Mouse (Mus musculus): Measurements from ENCODE around the gene 5730522E02Rik. TPM values are rescaled to one million over a fixed set of nuclear protein-coding genes. Genes with fewer than 3 reads are reported as not detected.
A peak's percentile ranks its signal among the peaks of the same experiment; 100 is the strongest.

5730522E02Rik gene
- polyA plus RNA-seq, 1 experiment from 2014 or later, result 0.66 TPM

GRCm38 (mm10) chr11:25862686-25863085, 347.9 kb downstream of the 5730522E02Rik start:
- no peaks in the 10 kb centered on the region for H3K4me1 ChIP-seq (ENCODE audit: control insufficient read depth, insufficient read depth, low read length)
- no peak overlapping the region for H3K27ac ChIP-seq (ENCODE audit: low read length)
- WGBS, result 6% methylated on average over 9 of the region's 9 CpGs
- no peaks in the 10 kb centered on the region for H3K9me3 ChIP-seq (ENCODE audit: control insufficient read depth, low read length)
- H3K4me2 ChIP-seq (ENCODE audit: low read depth, low read length), result no peak overlapping the region
- no peaks in the 10 kb centered on the region for H3K36me3 ChIP-seq (ENCODE audit: control insufficient read depth, insufficient read depth, low read length)
- peak; percentile 75 for ATAC-seq
- no peak overlapping the region for H3K4me3 ChIP-seq (ENCODE audit: low read length)
- H3K27me3 ChIP-seq (replicated peaks; ENCODE audit: control insufficient read depth, insufficient read depth, low read length), result no peaks in the 10 kb centered on the region
- H3K9ac ChIP-seq (ENCODE audit: low read depth, low read length), result no peak overlapping the region

- Histone ChIP-seq H3K9ac (ENCODE audit: low read depth, low read length) (no peak overlapping the region), H3K9me3 (ENCODE audit: control insufficient read depth, low read length) (no peaks in the 10 kb centered on the region), H3K27ac (ENCODE audit: low read length) (no peak overlapping the region), H3K27me3 (replicated peaks; ENCODE audit: control insufficient read depth, insufficient read depth, low read length) (no peaks in the 10 kb centered on the region), H3K4me2 (ENCODE audit: low read depth, low read length) (no peak overlapping the region), H3K4me3 (ENCODE audit: low read length) (no peak overlapping the region), H3K36me3 (ENCODE audit: control insufficient read depth, insufficient read depth, low read length) (no peaks in the 10 kb centered on the region), H3K4me1 (ENCODE audit: control insufficient read depth, insufficient read depth, low read length) (0 out of 2 replicates have a peak, but pooled peaks cover 2% of the 10 kb centered on the region)
- ATAC-seq, result no peak
- 52% methylated on average over 16 of the region's 16 CpGs for WGBS
Measured at GRCm38 (mm10) chr11:25856629-25857568, 353.7 kb downstream of the 5730522E02Rik start.

GRCm38 (mm10) chr11:25855794-25856193, 354.8 kb downstream of the 5730522E02Rik start:
- H3K27me3 ChIP-seq (replicated peaks; ENCODE audit: control insufficient read depth, insufficient read depth, low read length), result no peaks in the 10 kb centered on the region
- 40% methylated on average over 9 of the region's 9 CpGs for WGBS
- H3K4me2 ChIP-seq (ENCODE audit: low read depth, low read length), result peak overlapping the region; percentile 38
- 0 out of 2 replicates have a peak overlapping the region, but pooled peaks have one; percentile 3 for H3K4me3 ChIP-seq (ENCODE audit: low read length)
- no peaks in the 10 kb centered on the region for H3K9me3 ChIP-seq (ENCODE audit: control insufficient read depth, low read length)
- peak overlapping the region; percentile 37; the same call in 1 of the 2 replicates for H3K9ac ChIP-seq (ENCODE audit: low read depth, low read length)
- H3K4me1 ChIP-seq (ENCODE audit: control insufficient read depth, insufficient read depth, low read length), result 0 out of 2 replicates have a peak, but pooled peaks cover 2% of the 10 kb centered on the region
- no peak overlapping the region for H3K27ac ChIP-seq (ENCODE audit: low read length)
- no peaks in the 10 kb centered on the region for H3K36me3 ChIP-seq (ENCODE audit: control insufficient read depth, insufficient read depth, low read length)
- ATAC-seq, result no peak

- Histone ChIP-seq H3K9me3 (ENCODE audit: control insufficient read depth, low read length) (no peaks in the 10 kb centered on the region), H3K4me3 (ENCODE audit: low read length) (no peak overlapping the region), H3K4me2 (ENCODE audit: low read depth, low read length) (no peak overlapping the region), H3K27ac (ENCODE audit: low read length) (no peak overlapping the region), H3K36me3 (ENCODE audit: control insufficient read depth, insufficient read depth, low read length) (no peaks in the 10 kb centered on the region), H3K27me3 (replicated peaks; ENCODE audit: control insufficient read depth, insufficient read depth, low read length) (no peaks in the 10 kb centered on the region), H3K9ac (ENCODE audit: low read depth, low read length) (no peak overlapping the region), H3K4me1 (ENCODE audit: control insufficient read depth, insufficient read depth, low read length) (0 out of 2 replicates have a peak, but pooled peaks cover 2% of the 10 kb centered on the region)
- no peak for ATAC-seq
- WGBS, result 79% methylated on average over 10 of the region's 10 CpGs
Measured at GRCm38 (mm10) chr11:25854216-25854615, 356.3 kb downstream of the 5730522E02Rik start.

- H3K9ac ChIP-seq (ENCODE audit: low read depth, low read length), result no peak overlapping the region
- no peak for ATAC-seq
- no peak overlapping the region for H3K4me2 ChIP-seq (ENCODE audit: low read depth, low read length)
- no peak overlapping the region for H3K4me3 ChIP-seq (ENCODE audit: low read length)
- H3K36me3 ChIP-seq (ENCODE audit: control insufficient read depth, insufficient read depth, low read length), result no peaks in the 10 kb centered on the region
- no peaks in the 10 kb centered on the region for H3K27me3 ChIP-seq (replicated peaks; ENCODE audit: control insufficient read depth, insufficient read depth, low read length)
- H3K4me1 ChIP-seq (ENCODE audit: control insufficient read depth, insufficient read depth, low read length), result 0 out of 2 replicates have a peak, but pooled peaks cover 2% of the 10 kb centered on the region
- 60% methylated on average over 5 of the region's 5 CpGs for WGBS
- H3K27ac ChIP-seq (ENCODE audit: low read length), result no peak overlapping the region
- H3K9me3 ChIP-seq (ENCODE audit: control insufficient read depth, low read length), result no peaks in the 10 kb centered on the region
Measured at GRCm38 (mm10) chr11:25853032-25853431, 357.5 kb downstream of the 5730522E02Rik start.

- no peak overlapping the region for H3K9ac ChIP-seq (ENCODE audit: low read depth, low read length)
- H3K27me3 ChIP-seq (replicated peaks; ENCODE audit: control insufficient read depth, insufficient read depth, low read length), result no peaks in the 10 kb centered on the region
- no peaks in the 10 kb centered on the region for H3K9me3 ChIP-seq (ENCODE audit: control insufficient read depth, low read length)
- no peak overlapping the region for H3K27ac ChIP-seq (ENCODE audit: low read length)
- no peak overlapping the region for H3K4me2 ChIP-seq (ENCODE audit: low read depth, low read length)
- H3K36me3 ChIP-seq (ENCODE audit: control insufficient read depth, insufficient read depth, low read length), result no peaks in the 10 kb centered on the region
- no peak for ATAC-seq
- no peak overlapping the region for H3K4me3 ChIP-seq (ENCODE audit: low read length)
- 65% methylated on average over 14 of the region's 14 CpGs for WGBS
- H3K4me1 ChIP-seq (ENCODE audit: control insufficient read depth, insufficient read depth, low read length), result no peaks in the 10 kb centered on the region
Measured at GRCm38 (mm10) chr11:25848824-25849644, 361.5 kb downstream of the 5730522E02Rik start.

GRCm38 (mm10) chr11:25838451-25838850, 372.1 kb downstream of the 5730522E02Rik start:
- Histone ChIP-seq H3K4me1 (ENCODE audit: control insufficient read depth, insufficient read depth, low read length) (no peaks in the 10 kb centered on the region), H3K4me2 (ENCODE audit: low read depth, low read length) (no peak overlapping the region), H3K9me3 (ENCODE audit: control insufficient read depth, low read length) (no peaks in the 10 kb centered on the region), H3K4me3 (ENCODE audit: low read length) (no peak overlapping the region), H3K9ac (ENCODE audit: low read depth, low read length) (no peak overlapping the region), H3K27ac (ENCODE audit: low read length) (no peak overlapping the region), H3K27me3 (replicated peaks; ENCODE audit: control insufficient read depth, insufficient read depth, low read length) (no peaks in the 10 kb centered on the region), H3K36me3 (ENCODE audit: control insufficient read depth, insufficient read depth, low read length) (no peaks in the 10 kb centered on the region)
- 66% methylated on average over 1 of the region's 1 CpGs for WGBS
- no peak for ATAC-seq

- ATAC-seq, result no peak
- Histone ChIP-seq H3K27ac (ENCODE audit: low read length) (no peak overlapping the region), H3K4me2 (ENCODE audit: low read depth, low read length) (no peak overlapping the region), H3K9ac (ENCODE audit: low read depth, low read length) (no peak overlapping the region), H3K9me3 (ENCODE audit: control insufficient read depth, low read length) (no peaks in the 10 kb centered on the region), H3K27me3 (replicated peaks; ENCODE audit: control insufficient read depth, insufficient read depth, low read length) (no peaks in the 10 kb centered on the region), H3K36me3 (ENCODE audit: control insufficient read depth, insufficient read depth, low read length) (no peaks in the 10 kb centered on the region), H3K4me1 (ENCODE audit: control insufficient read depth, insufficient read depth, low read length) (no peaks in the 10 kb centered on the region), H3K4me3 (ENCODE audit: low read length) (no peak overlapping the region)
Measured at GRCm38 (mm10) chr11:25819789-25820188, 390.8 kb downstream of the 5730522E02Rik start.

GRCm38 (mm10) chr11:25813446-25813845, 397.1 kb downstream of the 5730522E02Rik start:
- H3K27ac ChIP-seq (ENCODE audit: low read length), result no peak overlapping the region
- WGBS, result 81% methylated on average over 2 of the region's 2 CpGs
- H3K27me3 ChIP-seq (replicated peaks; ENCODE audit: control insufficient read depth, insufficient read depth, low read length), result no peaks in the 10 kb centered on the region
- H3K4me3 ChIP-seq (ENCODE audit: low read length), result no peak overlapping the region
- no peak overlapping the region for H3K4me2 ChIP-seq (ENCODE audit: low read depth, low read length)
- no peaks in the 10 kb centered on the region for H3K36me3 ChIP-seq (ENCODE audit: control insufficient read depth, insufficient read depth, low read length)
- H3K4me1 ChIP-seq (ENCODE audit: control insufficient read depth, insufficient read depth, low read length), result no peaks in the 10 kb centered on the region
- no peak overlapping the region for H3K9ac ChIP-seq (ENCODE audit: low read depth, low read length)
- no peaks in the 10 kb centered on the region for H3K9me3 ChIP-seq (ENCODE audit: control insufficient read depth, low read length)
- no peak for ATAC-seq

Data from intestine, embryonic 16.5 days (tissue).